Mouse (Mus musculus): ENCODE data around the gene Kcnk10.

The Kcnk10 gene

DNA sequence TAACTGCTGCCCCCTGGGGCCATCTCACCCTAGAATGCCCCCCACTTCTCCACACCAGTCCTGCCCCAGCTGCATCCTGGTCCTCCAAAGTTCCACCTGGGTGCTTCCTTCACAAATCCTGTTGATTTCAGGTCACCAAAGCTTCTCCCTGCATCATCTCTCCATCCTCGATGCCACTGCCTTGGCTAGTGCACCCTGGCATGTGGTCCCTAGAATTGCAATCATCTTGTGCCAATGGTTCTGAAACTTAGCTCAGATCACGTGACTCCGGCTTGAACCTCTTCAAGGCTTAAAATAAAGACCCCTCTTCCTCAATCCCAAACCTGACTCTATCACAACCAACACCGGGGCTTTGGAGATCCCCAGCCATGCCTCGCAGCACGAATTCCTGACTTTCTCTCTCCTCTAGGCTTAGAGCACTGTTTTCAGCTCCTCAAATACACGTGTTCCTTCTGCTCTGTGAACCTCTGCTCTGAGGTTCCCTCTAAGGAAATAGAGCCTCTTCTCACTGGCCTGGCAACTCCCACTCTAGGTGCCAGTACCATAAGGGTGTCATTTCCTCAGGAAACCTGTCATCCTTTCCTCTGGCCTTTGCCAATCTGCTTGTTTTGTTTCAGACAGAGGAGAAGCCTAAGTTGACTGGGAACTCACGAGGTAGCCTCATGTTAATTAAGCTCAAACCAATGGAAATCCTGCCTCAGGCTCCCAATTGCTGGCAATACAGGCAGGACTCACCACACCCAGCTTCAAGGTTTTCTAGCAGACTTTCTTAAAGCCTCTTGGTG, 6.0 kb downstream of the Kcnk10 start:
- DNase-seq (ENCODE audit: low read depth): no peak

DNA sequence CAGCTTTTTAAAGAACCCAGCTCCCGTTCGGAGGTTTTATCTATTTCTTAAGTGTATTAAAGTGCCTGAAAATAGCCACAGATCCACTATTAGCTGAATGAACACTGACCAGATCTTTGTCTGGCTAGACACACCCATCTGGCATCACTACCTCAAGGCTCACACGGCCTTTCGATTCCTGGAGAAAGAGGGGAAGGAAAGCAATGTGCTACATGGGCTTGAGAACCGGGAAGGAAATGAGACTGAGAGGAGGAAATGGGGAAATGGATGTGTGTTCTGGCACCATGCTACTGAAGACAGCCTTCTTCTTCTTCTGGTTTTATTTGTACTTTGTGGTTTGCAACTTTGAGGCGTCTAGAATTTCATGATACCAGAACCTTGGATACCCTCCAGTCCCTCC, 8.7 kb downstream of the Kcnk10 start:
- no peak for DNase-seq (ENCODE audit: low read depth)

DNA sequence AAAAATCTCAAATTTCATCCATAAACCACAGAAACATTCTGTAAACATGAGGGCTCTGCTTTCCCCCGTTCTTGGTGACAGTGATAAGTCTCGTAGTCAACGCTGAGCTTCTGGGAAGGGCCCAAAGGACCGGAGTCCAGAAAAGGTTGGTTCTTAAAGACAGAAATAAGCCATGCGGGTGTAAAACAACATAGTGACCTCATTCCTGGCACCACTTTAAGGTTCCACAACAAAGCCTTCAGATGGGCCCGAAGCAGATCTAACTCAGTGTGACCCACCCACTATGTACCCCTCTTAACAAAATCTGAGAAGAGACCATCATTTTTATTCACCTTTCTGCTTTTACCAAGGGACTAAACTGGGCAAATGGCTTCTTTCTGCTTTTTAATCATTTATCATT, 10.2 kb downstream of the Kcnk10 start:
- DNase-seq (ENCODE audit: low read depth): no peak

DNA sequence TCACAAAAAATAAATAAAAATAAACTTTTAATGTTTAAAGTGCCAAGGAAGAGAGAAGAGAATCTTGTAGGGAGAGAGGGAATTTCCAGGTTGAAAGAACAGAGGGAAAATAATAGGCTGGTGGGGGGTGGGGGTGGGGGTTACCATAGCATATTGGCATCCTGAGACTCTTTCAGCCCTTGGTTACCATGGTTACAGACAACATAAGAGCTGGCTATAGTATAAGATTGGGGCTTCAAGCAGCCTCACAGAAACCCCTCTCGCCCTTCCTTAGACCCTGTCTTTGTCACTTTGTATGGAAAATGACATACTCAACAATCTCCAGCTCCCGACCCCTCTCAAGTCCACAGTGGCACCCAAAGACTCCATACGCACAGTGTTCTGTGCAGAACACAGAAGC, 13.7 kb downstream of the Kcnk10 start:
- DNase-seq (ENCODE audit: low read depth): no peak

DNA sequence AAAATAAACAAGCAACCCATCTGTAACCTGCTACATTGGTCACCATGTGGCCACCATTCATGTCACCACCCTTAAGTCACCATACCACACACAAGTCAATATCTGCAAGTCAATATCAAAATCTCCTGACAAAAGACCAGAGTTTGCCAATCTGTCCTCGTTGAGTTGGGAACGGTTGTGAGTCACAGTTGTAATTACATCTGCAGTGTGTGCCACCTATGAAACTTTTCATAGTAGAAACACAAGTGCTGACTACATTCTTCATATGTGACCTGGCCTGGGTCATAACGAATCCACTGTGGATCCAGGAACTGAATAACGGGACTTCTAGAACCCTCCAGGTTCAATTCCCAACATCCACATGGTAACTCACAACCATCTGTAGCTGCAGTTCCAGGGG, 14.8 kb downstream of the Kcnk10 start:
- no peak for DNase-seq (ENCODE audit: low read depth)

DNA sequence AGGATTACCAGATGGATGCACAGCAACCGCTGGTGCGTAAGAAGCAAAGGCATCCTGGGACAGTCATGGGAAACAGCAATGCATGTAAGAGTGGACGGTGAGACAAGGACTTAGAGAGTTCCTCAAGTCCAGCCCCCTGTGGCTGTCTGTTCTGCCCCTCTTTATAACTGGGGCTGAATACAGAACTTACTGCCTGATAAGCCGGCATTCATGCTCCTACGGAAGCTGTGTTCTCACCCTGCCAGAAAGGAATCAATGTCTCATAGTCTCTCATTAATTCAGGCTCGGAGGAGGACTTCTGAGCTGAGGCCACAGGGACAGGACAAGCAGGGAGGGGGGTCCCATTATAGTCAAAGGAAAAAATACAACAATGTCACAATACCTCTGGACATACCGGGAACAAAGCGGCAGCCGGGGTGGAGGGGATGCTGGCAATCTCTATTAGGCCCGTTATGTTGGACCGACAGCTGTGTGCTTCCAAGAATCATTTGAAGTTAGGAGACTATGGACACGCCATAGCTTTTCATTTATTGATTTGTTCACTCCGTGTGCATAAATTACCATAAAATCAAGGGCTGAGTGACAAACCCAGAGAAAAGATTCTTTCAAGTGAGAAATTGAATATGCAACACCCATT, 15.7 kb downstream of the Kcnk10 start:
- DNase-seq (ENCODE audit: low read depth): no peak

DNA sequence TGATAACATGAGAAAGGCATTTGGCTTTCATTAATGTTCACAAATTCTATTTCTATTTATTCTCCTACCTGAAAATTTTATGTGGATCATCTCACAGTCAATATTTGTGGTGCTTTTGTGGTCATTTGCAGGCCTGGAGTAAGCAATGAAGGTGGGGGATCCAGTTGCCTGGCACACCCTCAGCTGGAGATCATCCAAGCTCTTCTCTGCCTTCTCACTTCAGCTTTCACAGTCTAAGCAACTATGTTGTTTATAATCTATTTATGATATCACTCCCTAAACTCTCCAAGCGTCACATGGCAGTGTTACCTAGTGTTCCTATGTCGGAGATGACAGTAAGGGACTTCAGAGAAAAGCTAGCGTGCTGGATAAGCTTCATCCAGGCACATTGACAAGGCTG, 18.1 kb downstream of the Kcnk10 start:
- no peak for DNase-seq (ENCODE audit: low read depth)

DNA sequence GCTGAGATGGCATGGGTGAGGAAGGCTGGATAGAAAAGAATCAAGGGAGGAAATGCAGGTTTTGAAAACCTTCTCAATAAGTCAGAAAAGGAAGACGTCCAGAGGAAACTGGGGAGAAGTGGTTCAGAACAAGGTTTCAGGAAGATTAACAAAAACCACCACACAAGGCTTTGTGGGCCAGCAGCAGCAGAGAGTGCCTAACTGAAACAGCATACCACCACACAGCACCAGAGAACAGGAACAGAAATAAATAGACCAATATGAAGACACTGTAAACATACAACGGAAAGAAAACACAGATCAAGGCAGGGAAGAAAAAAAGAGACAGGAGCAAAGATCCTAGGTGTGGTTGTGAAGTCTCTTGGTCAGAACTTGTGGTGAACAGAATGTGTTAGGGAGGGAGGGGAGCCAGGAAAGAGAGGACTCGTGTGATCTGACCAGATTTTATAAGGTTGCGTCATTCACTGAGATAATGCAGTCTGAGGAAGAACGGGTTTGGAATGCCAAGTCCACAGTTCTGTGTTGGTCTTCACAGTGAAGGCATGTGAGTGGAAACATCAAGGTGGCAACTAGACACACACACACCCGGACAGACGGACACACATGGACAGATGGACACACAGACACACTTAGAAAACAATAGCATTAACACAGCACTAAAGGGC, 21.0 kb downstream of the Kcnk10 start:
- no peak for DNase-seq (ENCODE audit: low read depth)

DNA sequence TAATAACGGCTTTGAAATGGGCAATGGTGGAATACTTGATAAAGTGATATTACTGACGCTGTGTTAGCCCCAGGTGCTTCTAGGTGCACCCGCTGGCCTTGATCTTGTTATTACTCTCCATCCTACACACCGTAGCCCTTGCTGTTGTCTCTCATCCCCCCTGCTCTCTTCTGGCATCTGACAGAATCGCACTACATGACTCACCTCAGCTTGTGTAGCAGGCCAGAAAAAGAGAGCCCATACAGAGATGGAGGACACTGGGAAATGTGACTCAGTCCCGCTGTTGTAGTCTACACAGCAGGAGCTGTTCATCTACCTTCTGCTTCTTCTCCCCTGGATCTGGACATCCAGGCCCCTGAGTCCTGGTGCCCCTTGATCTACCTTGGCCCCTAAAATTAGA, 28.1 kb downstream of the Kcnk10 start:
- no peak for DNase-seq (ENCODE audit: low read depth)

DNA sequence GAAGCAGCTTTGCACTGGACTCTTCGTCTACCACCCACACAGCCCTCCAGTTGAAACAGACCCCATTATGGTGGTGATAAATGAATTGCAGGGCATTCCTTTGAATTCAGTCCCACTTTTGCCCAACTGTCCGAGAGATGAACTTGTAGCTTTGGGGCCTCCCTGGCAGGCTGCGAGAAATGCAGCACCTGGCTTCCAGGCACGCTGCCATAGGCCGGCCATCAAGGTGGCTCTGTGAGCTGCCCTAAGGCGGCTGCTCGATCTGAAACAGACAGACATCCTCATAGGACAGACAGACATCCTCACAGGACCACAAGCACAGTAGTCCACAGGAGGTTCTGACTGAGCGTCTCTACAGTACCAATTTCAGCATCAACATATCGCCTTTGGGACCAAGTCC, 30.0 kb downstream of the Kcnk10 start:
- no peak for DNase-seq (ENCODE audit: low read depth)

DNA sequence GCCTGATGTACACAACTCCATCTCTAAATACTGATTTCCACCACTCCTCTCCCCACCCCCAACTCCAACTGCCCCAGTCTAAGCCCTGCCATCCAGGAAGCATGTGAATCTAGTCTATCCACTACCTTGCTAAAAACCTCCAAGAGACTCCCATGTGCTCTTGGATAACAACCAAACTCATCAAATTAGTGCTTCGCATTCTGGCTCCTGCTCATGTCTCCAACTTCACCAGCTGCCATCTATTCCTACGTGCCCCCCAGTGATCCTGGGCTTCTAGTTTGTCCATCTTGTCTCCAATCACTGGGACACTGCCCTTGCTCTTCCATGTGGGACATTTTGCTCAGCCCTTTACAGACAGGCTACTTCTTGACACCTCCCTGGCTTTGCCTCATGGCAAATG, 32.2 kb downstream of the Kcnk10 start:
- DNase-seq (ENCODE audit: low read depth): no peak

DNA sequence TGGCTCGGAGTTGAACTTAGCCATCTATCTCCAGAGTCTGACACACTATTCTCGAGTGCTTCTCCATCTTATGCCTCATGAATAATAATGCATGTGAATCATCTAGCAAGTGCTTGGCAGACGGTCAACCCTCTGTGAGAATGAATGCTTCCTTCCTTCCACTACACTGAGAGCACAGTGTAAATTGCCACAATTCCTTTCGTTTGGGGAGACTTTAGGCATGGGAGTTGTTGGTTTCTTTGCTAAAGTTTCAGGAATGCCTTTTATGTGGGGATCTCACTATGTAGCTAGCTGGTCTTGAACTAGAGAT, 32.9 kb downstream of the Kcnk10 start:
- DNase-seq (ENCODE audit: low read depth): no peak

DNA sequence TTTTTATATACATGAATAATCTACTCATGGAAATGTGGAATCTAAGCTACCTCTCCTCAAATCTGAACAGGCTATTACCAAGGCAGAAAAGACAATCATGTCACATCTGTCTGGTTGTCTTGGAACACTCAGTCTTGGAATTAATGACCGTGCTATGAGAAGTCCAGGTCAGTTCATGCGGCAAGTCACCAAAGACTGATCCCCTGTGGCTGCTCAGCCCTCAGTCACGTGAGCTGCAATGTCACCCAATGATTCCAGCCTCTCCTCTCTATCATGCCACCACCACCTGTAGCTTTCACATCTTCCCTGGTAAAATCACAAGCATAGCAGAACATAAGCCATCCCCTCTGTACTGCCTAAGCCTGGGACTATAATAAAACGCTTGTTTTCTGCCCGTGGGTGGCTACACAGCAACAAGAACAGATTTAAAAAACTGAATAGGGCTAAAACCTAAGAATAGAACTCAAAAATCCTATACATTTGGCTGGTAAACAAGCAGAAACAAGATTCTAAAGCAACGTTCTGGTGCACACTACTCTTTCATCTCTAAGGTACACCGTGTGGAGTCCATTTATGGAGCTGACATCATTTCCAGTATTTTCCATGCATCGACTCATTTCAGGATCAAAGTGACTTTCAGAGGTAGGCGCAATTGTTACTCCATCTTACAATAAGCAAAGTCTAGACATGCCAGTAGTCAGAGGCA, 33.4 kb downstream of the Kcnk10 start:
- DNase-seq (ENCODE audit: low read depth): no peak

DNA sequence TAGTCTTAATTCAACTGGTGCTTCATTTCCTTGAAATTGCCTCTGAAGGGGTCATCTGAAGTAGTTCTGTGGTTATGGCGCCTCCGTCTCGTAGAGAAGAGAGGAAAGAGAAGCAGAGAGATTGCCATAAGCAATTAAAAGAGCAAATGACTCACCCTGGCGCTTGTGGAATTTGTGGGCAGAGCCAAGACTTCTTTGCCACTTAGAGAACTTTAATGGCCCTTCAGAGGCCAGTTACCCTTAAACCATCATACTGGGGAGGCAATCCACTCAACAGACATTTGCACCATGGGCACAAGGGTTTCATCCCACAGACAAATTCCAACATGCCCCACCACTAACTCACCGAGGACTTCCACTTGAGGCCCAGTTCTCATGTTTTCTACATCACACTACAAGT, 41.4 kb downstream of the Kcnk10 start:
- DNase-seq (ENCODE audit: low read depth): no peak

DNA sequence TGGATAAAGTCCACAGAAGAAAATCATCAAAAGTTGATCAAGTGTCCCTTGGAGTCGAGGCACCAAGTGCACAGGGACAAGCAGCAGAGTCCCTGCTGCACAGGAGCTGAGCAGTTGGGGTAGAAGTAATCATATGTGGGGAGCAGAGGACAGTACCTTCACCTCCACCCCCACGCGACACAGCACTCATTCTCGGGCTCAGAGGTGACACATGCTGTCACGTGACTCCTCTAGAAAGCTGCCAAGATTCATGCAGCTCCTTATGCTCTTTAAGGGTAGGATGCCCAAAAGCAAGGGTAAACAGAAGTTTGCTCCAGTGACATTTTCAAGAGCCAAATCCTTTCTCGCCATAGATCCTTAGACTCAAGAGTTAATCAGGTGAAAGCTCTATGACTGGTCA, 42.1 kb downstream of the Kcnk10 start:
- DNase-seq (ENCODE audit: low read depth): no peak

DNA sequence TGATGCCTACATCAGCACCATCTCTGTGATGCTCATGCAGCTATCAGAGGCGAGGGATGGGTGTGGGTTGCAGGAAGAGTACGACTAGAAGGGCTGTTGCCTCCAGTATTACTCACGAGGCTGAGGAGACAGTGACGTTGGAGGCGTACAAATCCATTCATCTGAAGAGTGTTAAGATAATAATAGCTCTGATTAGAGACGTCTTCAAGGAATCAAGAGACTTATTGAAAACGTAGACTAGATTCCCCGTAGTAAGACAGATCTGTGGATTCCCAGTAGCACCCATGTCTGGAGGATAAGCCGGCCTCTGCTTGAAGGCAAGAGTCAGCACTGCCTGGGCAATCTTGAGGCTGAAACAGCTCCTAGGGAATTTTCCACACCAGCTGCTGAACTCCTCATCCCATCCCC, 42.6 kb downstream of the Kcnk10 start:
- DNase-seq (ENCODE audit: low read depth): no peak

DNA sequence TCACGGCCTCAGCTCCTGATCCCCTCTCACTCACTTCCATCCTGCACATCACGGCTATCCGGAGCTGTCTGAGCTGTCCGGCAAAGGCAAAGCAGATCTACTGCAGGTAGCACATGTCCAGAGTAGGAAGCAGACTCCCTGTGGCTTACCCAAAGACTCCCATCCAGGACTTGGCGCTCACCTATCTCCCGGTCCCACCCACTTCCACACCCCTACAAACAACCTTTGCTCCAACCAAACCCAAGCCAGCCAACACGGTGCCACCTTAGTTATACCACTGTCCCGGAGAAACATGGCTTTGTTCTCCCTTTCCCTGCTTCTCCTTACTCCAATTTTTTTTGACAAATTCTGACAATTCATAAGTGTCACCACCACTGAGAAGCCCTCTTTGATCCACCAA, 49.5 kb downstream of the Kcnk10 start:
- DNase-seq (ENCODE audit: low read depth): no peak

DNA sequence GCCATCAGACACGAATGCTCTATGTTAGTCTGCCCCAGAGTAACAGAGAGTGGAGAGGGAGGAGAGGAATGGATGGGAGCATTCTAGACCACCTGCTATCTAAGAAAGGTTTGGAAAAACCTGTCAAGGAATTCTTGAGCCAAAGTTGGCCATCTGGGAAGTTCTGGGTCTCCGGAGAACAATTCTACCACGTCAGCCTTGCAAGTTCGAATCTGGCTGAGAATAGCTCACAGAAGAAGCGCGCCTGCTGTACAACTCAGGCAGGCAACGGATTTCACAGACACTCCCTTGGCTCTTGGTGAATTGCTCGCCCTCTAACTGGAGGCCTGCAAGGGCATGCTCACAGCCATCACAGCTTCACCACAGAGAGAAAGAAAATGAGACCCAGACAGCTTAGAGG, 52.7 kb downstream of the Kcnk10 start:
- DNase-seq (ENCODE audit: low read depth): no peak

DNA sequence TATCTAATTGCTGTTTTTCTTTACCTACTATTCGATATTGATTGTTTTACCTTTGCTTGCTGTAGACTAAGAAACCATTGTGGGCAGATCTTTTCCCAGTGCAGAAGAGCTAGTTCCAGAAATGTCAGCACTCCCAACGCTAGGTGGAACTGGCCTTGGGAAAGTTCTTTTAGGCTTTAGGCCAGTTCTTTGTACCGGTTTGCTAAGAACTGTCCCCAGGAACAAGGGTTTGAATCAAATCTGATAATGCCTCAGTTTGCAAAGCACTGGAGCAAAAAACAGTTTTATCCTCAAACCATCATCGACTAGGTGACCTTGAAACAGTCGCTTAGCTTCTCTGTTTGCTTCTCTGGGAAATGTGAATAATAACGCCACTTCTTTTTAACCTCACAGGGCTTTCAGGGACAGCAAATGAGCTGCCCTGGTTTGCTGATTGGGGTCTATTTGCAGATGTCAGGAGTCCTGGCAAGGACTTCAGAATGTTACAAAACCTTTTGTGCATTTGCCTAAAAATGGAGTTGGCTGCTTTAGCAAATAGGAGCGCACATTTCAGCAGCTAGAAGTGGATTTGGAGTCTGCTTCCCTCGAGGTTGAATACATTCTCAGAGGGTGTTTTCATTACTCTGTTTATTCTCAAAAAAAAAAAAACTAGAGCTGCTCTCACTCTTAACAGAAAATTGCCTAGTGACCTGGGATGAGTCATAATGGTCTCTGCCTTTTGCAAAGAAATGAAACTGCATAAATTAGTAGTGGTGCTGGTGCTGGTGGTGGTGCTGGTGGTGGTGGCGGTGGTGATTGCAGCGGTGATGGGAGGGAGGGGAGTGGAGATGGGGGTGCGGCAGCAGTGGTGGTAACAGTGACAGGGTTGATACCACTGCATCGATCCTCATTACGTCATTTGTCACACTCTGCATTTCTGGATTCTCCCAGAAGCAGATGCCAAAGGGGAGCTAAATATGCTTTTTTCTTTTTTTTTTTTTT, 53.5 kb downstream of the Kcnk10 start:
- no peak for DNase-seq (ENCODE audit: low read depth)

DNA sequence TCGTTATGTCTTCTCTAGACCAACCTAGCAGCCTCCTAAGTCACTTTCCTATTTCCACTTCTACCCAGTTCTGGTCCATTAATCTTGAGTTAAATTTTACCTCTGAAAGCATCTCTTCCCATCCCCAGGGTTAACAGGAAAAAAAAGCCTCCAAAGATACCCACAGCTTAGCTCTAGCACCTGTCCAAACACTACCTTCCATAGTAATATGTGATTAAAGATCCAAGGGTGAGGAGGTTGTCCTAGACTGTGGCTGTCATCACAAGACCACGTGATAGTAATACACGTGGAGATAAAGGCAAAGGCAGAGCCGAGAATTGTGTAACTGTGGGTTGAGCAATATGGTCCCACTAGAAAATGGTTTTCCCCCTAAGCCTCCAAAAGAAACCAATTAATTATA, 56.8 kb downstream of the Kcnk10 start:
- DNase-seq (ENCODE audit: low read depth): no peak

DNA sequence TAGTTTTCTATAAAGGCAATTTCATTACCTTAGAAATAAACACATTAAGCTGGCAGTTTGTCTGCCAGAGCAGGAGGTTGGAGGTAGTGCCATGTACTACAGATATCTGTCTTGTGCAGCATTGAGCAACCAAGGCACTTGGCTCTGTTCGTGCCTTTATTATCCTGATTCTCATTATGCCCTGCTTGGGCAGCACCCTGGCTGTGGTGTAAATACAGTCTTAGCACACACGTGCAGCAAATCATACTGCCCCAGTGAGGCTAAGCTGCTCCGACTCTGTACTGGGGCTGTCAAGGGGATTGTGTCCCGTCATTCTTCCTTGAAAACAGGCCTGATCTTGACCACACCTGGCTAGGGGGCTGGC, 57.6 kb downstream of the Kcnk10 start:
- DNase-seq (ENCODE audit: low read depth): no peak
